Mouse (Mus musculus): ENCODE measurements at regions not wholly inside any gene's neighbourhood (a gene's known extent, or its start where the extent isn't known, plus 50 kb on each side); places are given as distances from the start of the nearest gene placed in this dataset.

DNA sequence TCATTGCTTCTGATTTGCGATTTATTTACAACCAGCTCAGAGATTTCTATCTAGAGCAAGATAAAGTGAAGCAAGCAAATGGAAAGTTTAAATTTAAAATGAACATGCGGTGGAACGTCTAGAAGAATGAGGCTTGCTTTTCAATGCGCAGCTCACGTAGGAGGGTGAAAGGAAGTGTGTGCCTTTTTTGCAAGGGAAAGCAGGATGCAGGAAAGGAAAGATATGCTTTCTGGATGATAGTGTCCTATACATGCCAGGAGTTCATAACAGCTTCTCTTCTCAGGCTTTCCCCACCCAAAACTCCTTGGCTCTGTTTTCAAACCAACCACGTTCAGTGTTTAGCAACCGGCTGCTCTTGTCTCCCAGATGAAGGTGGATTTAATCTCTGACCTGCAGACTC, 132.9 kb upstream of the Nlgn1 start:
- DNase-seq (ENCODE audit: low spot score in 2 of 2), result peak; percentile 21 to 32

DNA sequence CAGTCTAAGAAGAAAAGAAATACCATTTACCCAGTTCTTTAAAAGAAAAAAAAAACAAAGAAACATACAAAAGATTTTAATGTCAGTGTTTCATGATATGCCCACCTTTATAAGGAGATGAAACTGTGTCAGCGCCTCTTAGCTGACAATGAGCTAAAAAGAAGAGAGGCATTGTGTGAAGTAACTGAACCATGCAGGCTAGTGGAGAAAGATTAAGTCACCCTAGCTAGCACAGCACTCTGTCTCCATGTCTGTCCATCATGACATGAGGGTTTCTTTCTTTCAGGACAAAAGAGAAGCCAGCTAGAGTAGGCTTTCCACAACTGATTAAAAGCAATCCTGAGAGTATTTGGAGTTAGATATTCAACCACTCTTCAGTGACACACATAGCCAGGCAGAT, 122.7 kb upstream of the Nlgn1 start:
- no peak for DNase-seq (ENCODE audit: low spot score in 2 of 2)

DNA sequence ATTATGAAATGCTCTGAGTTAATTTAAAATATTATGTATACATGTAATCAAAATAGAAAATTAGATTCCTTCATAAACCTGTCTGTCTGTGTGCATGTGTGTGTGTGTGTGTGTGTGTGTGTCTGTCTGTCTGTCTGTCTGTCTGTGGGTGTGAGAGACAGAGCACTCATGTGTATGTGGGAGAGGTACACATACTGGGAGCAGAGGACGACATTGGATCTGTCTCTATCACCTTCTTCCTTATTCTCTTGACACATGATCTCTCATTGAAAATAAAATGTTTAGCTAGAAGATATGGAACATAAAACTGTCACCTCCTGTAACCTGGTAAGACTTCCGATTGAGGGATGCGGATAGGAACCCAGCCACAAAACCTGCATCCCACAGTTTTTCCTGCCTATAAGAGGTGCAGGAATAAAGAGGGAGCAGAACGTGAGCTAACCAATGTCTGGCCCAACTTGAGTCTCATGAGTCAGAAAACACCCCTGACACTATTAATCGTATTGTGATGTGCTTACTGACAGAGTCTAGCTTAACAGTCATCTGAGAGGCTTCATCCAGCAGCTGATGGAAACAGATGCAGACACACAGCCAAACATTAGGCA, 105.6 kb upstream of the Nlgn1 start:
- no peak for DNase-seq (ENCODE audit: low spot score in 2 of 2)

All from left cerebral cortex, adult 18-20 months (tissue).